Mouse (Mus musculus) T-cell, adult 2 months (primary cell): Measurements from ENCODE around the gene Sgip1.

Experiments used
- DNase-seq: peaks from one replicate; pipeline ENCODE4 v3.0.0; 2022; ENCODE audit warnings: low spot score

The Sgip1 gene

DNA sequence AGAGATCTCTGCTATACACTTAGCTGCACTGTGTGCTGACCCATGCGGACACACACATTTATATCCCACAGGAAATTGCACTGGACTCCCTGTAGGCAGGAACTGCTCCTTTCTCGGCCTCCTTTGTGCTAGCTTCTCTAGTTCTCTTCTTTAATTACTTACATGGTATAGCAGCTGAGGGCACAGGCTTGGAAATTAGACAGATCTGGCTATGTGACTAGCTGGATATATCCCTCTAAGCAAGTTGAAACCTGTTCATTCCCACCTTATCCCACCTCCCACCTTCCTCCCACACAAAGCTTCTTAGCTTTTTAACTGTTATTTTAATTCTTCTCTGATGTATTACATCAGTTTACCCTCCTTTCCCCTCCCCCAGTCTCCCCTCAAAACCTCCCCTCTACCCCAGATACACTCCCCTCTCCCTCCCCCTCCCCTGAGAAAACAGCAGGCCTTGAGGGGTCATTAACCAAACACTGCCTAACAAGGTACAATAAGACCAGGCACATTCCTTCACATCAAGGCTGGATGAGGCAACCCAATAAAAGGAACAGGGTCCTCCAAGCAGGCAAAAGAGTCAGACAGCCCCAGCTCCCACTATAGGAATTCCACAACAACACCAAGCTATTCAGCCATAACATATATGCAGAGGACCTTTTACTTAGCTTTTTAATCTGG, 34.6 kb downstream of the Sgip1 start:
- no peak for DNase-seq

DNA sequence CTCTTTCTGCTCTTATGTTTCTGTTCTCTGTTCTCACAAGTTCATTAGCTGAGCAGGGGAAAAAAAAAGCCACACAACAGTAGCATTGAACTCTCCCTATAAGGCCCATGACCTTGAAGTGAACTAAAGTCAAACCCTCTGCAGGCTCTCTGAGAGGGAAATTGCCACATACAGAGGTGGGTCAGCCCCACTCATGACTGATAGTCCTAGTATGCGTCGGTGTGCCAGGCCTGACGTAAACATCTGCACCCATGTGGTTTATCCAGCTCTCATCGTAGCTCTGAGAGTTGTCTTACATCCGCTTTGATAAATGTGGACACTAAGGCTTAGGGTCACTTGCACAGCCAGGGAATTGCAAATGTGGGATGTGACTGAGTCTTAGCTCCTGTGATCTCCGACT, 38.8 kb downstream of the Sgip1 start:
- no peak for DNase-seq

DNA sequence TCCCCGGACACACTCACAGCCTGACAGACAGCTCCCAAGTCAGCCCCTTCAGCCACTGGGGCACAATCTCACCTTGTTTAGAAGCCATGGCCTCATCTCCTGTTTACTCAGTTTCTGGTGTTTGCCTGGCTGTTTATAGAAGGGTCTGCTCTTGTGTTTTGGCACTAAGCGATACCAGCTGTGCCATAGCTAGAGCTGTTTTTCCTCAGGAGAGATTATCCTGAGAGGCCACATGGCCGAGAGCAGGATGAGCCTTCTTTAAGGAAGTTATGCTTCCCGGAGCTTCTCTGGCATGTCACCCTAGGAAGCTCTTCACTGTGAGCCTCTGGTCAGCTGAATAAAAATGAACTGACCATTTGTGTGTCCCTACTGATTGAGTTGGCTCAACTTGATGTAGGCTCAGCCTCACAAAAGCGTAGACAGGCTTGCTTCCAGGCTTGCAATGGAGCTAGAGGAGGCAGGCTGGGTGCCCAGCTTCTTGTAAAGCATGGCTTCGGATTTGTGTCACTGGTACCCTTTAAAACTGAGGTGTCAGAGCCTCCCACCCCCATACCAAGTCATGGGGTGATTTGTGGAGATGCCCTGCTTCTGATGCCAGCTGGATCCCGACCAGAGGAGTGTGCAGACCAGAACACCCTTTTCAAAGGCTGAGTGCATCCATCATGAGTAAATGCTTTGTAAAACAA, 42.1 kb downstream of the Sgip1 start:
- no peak for DNase-seq

DNA sequence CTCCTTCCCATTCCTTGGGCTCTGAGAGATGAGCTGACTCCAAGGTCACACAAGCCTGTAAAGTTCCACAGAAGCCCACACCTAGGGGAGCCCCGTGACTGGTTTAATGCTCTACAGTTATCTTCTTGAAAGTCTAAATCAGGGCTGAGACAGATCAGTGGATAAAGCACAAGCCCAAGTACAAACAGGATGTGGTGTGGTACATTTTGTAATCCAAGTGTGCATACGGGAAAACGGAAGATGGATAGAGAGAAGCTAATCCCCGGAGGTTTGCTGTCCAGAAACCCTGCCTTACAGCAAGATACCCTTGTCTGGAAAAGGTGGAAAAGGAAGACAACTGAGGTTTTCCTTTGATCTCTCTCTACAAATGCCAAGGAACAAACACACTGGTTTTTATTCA, 44.1 kb downstream of the Sgip1 start:
- no peak for DNase-seq

- DNase-seq = no peak
Observed at GRCm38 (mm10) chr4:102792100-102792790, 51.1 kb downstream of the Sgip1 start.

DNA sequence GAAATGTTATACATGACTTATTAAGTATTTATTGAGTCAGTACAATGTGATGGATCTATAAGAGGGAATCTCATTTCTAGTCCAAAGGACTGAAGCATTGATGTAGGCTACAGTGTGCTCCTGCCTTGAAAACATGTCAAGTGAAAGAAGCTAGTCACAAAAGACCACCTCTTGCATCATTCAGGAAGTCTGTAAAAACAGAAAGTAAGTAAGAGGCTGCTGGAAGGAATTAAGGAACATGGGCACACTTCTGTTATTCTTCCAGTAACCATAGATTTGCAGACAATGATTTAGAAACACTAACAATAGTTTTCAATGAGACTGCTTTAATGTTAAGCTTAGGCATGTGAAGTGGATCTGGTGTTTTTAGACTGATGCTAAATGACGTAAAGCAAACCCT, 60.4 kb downstream of the Sgip1 start:
- DNase-seq = no peak

DNA sequence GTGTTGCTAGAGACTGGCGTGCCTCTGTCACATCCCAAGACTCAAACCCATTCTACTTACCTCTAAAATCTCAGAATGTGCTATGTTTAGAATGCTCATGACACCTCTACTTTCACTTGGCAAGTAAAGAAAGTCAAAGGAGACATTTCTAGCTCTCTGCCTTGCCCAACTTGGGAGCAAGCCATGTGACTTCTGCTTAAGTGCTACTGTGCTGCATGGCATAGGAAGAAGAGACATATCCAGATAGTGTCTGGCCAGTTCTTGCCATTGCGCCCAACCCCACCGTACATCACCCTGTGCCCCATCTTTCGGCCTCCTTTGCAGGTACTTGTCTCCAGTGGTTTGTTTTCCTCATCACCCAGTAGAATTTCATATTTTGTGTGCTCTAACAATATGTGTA, 60.8 kb downstream of the Sgip1 start:
- no peak for DNase-seq

- DNase-seq = no peak
Observed at GRCm38 (mm10) chr4:102804611-102805010, 63.5 kb downstream of the Sgip1 start.

DNA sequence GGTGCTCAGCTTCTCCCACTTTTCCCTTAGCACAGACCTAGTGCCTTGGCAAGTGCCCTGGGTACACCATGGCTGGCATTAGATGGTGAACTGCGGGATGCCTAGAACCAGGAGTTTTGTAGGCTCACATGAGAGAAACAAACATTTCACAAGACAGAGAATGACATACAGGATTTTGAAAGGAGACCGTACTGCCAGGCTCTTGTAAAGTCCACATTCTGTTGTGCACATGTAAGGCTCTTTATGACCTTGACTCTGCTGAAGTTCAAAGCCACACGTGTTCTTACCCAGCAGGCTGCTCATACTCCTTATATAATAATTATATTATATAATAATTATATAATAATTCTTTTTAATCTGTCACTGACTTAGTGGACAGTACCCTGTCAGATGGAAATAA, 65.9 kb downstream of the Sgip1 start:
- no peak for DNase-seq

- no peak for DNase-seq
Observed at GRCm38 (mm10) chr4:102808258-102808657, 67.2 kb downstream of the Sgip1 start.

GRCm38 (mm10) chr4:102809296-102809695, 68.2 kb downstream of the Sgip1 start:
- DNase-seq = no peak

- no peak for DNase-seq
Observed at GRCm38 (mm10) chr4:102810277-102810676, 69.2 kb downstream of the Sgip1 start.

GRCm38 (mm10) chr4:102811007-102811805, 70.1 kb downstream of the Sgip1 start:
- no peak for DNase-seq

- DNase-seq = no peak
Observed at GRCm38 (mm10) chr4:102813346-102813745, 72.2 kb downstream of the Sgip1 start.

DNA sequence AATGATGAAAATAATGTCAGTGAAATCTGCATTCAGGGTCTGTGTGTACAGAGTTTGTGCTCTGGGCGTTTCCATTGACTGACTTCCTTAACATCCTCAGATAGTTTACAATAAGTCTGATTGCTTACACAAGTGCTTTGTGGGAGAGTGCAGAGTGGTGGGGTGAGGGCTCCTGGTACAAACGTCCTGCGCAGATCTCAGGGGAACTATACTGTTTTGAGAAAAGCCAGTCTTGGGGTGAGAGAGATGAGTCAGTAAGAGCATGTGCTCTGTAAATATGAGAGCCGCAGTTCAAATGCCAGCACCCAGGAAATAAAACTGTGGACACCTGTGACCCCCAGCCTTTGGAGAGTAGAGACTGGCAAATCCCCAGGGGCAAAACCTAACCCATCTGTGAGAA, 80.7 kb downstream of the Sgip1 start:
- DNase-seq = no peak

GRCm38 (mm10) chr4:102824494-102824893, 83.4 kb downstream of the Sgip1 start:
- no peak for DNase-seq

DNA sequence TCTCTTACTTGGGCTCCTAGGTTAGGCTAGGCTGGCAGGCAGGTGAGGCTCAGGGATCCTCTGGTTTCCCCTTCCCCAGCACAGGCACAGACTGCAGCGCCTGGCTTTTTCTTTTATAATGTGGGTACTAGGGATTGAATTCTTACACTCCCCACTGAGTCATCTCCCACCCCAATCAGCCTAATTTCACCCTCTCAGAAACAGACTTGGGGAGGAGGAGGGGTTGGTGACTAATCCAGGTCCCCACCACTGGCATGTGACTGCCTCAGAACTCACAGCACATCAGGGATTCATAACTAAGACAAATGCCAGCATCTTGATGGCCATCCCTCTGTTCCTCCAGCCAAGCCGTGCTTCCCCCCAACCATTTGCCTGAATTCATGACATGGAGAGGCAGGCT, 85.1 kb downstream of the Sgip1 start:
- no peak for DNase-seq

- no peak for DNase-seq
Observed at GRCm38 (mm10) chr4:102828518-102828917, 87.4 kb downstream of the Sgip1 start.

DNA sequence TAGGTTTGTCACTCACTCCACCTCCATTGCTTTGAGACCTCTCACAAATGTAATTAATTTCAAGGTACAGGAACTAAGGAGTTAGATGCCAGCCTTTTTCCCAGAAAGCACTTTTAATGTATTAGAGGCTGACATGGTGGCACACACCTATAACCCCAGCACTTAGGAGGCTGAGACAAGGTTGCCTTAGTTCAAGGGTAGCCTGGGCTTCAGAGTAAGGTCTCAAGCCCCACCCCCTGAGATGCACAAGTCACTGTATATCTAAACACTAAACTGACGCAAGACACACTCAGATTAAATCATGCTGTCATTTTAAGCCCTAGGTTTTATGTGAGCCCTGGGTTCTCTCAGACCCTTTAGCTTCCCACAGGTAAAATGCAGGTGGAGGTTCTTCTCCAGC, 92.1 kb downstream of the Sgip1 start:
- no peak for DNase-seq

GRCm38 (mm10) chr4:102833726-102834125, 92.6 kb downstream of the Sgip1 start:
- no peak for DNase-seq

DNA sequence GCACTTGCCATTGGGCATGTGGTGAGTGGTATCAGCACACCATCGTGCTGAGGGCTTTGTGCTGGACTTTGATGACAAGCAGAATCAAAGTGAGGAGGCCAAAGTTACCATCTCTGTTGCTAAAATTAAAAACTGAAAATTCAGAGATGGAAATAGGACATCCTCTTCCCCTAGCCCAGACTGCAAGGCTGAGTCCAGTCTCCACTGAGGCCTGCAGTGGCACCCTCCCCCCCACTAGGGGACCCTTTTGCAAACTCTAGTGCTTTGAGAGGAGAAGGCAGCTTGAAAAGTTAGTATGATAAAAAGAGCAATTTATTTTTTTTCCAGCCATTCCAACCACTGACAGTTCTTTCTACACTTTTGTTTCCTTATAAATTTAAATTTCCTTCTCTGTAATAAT, 93.6 kb downstream of the Sgip1 start:
- no peak for DNase-seq

- no peak for DNase-seq
Observed at GRCm38 (mm10) chr4:102840062-102840798, 99.1 kb downstream of the Sgip1 start.
